Mouse (Mus musculus): ENCODE measurements around the gene Smarcad1. TPM values are rescaled to one million over a fixed set of nuclear protein-coding genes. Genes with fewer than 3 reads are reported as not detected.

The Smarcad1 gene
- total and polyA plus RNA-seq, 3 experiments: 7.8 to 16.3 (median 14.1) TPM

GRCm38 (mm10) chr6:65153570-65153969 lies 111.2 kb downstream of the Smarcad1 start:
- no peak for DNase-seq
- Histone ChIP-seq H3K27ac (no peak overlapping the region), H3K27me3 (ENCODE audit: control insufficient read depth, insufficient read depth, low read length) (peaks cover 1% of the 10 kb centered on the region; the same call in 1 of the 2 replicates), H3K4me1 (ENCODE audit: control insufficient read depth, insufficient read depth, low read length) (no peaks in the 10 kb centered on the region), H3K36me3 (ENCODE audit: control insufficient read depth, insufficient read depth, low read length) (no peaks in the 10 kb centered on the region), H3K9ac (ENCODE audit: low read depth, low read length) (no peak overlapping the region), H3K4me3 (no peak overlapping the region), H3K79me2 (replicated peaks; ENCODE audit: control insufficient read depth, insufficient read depth, low read length) (no peaks in the 10 kb centered on the region)
- TF ChIP-seq EP300 (IDR thresholded peaks at IDR 0.05; ENCODE audit: insufficient read depth, low read depth, low read length) (no peak), CTCF (IDR thresholded peaks at IDR 0.05) (no peak), POLR2A (IDR thresholded peaks at IDR 0.05; ENCODE audit: insufficient read depth, low read depth, low read length) (no peak)
- intact Hi-C loops (cut with DNase I): no loop called here
- WGBS: 36% methylated on average over 3 of the region's 3 CpGs

DNA sequence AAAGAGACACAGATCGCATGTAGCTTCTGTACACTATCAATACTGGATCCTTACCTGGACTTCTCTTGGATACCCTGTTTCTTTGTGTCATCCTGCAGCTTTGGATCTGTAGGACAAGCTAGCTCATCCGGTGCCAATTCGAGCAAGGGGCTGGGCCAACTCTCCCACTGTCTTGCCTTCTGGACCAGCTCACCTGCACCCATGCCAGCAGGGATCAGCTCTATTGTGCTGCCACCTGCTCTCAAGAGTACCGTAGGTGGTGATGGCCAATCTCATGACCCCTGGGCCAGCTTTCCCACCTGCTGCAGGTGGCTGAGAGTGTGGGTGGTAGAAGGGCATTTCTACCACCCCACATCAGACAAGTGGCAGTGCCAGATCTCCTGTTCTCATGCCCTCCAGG lies 114.7 kb downstream of the Smarcad1 start:
- TF ChIP-seq EP300 (IDR thresholded peaks at IDR 0.05; ENCODE audit: insufficient read depth, low read depth, low read length): no peak
- no peak for TF ChIP-seq POLR2A (IDR thresholded peaks at IDR 0.05; ENCODE audit: insufficient read depth, low read depth, low read length)
- no peak for TF ChIP-seq CTCF (IDR thresholded peaks at IDR 0.05)
- Histone ChIP-seq H3K9ac (ENCODE audit: low read depth, low read length) (no peak overlapping the region), H3K36me3 (ENCODE audit: control insufficient read depth, insufficient read depth, low read length) (no peaks in the 10 kb centered on the region), H3K4me1 (ENCODE audit: control insufficient read depth, insufficient read depth, low read length) (no peaks in the 10 kb centered on the region), H3K27ac (no peak overlapping the region), H3K79me2 (replicated peaks; ENCODE audit: control insufficient read depth, insufficient read depth, low read length) (no peaks in the 10 kb centered on the region), H3K27me3 (ENCODE audit: control insufficient read depth, insufficient read depth, low read length) (no peaks in the 10 kb centered on the region), H3K4me3 (no peak overlapping the region)
- WGBS: 98% methylated on average over 4 of the region's 4 CpGs
- intact Hi-C loops (cut with DNase I): no loop called here
- no peak for DNase-seq

GRCm38 (mm10) chr6:65159381-65159942 lies 117.1 kb downstream of the Smarcad1 start:
- Histone ChIP-seq H3K27me3 (ENCODE audit: control insufficient read depth, insufficient read depth, low read length) (no peaks in the 10 kb centered on the region), H3K79me2 (replicated peaks; ENCODE audit: control insufficient read depth, insufficient read depth, low read length) (no peaks in the 10 kb centered on the region), H3K4me3 (no peak overlapping the region), H3K9ac (ENCODE audit: low read depth, low read length) (no peak overlapping the region), H3K36me3 (ENCODE audit: control insufficient read depth, insufficient read depth, low read length) (no peaks in the 10 kb centered on the region), H3K27ac (no peak overlapping the region), H3K4me1 (ENCODE audit: control insufficient read depth, insufficient read depth, low read length) (no peaks in the 10 kb centered on the region; the same call in 1 of the 2 replicates)
- DNase-seq: no peak
- WGBS: 48% methylated on average over 4 of the region's 4 CpGs
- intact Hi-C loops (cut with DNase I): no loop called here
- TF ChIP-seq EP300 (IDR thresholded peaks at IDR 0.05; ENCODE audit: insufficient read depth, low read depth, low read length) (no peak), POLR2A (IDR thresholded peaks at IDR 0.05; ENCODE audit: insufficient read depth, low read depth, low read length) (no peak), CTCF (IDR thresholded peaks at IDR 0.05) (no peak)

GRCm38 (mm10) chr6:65164137-65164536 lies 121.8 kb downstream of the Smarcad1 start:
- Histone ChIP-seq H3K36me3 (ENCODE audit: control insufficient read depth, insufficient read depth, low read length) (no peaks in the 10 kb centered on the region), H3K79me2 (replicated peaks; ENCODE audit: control insufficient read depth, insufficient read depth, low read length) (no peaks in the 10 kb centered on the region), H3K4me1 (ENCODE audit: control insufficient read depth, insufficient read depth, low read length) (no peaks in the 10 kb centered on the region; the same call in 1 of the 2 replicates), H3K27ac (peak overlapping the region; percentile 33; the same call in 1 of the 2 replicates), H3K27me3 (ENCODE audit: control insufficient read depth, insufficient read depth, low read length) (no peaks in the 10 kb centered on the region), H3K4me3 (no peak overlapping the region), H3K9ac (ENCODE audit: low read depth, low read length) (no peak overlapping the region)
- DNase-seq: no peak
- WGBS: 43% methylated on average over 6 of the region's 6 CpGs
- intact Hi-C loops (cut with DNase I): no loop called here
- TF ChIP-seq POLR2A (IDR thresholded peaks at IDR 0.05; ENCODE audit: insufficient read depth, low read depth, low read length): no peak
- no peak for TF ChIP-seq CTCF (IDR thresholded peaks at IDR 0.05)
- TF ChIP-seq EP300 (IDR thresholded peaks at IDR 0.05; ENCODE audit: insufficient read depth, low read depth, low read length): no peak

DNA sequence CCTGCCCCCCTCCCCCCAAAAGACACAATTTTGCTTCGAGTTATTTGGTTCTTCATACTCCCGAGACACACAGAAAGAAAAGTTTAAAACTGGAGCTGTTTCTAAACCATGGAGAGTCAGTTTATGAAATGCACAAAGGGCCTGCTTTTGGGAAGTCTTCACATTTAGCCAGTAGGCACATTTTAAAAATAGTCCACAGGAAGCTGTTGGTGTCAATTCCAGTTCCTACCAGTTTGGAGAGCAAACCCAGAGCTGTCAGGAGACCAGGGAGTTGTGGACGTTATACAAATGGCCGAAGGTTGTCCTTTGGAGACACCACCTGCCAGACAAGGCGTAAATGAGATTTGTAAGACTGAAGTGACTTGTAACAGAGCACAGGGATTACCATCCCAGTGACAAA lies 122.6 kb downstream of the Smarcad1 start:
- Histone ChIP-seq H3K4me1 (ENCODE audit: control insufficient read depth, insufficient read depth, low read length) (no peaks in the 10 kb centered on the region; the same call in 1 of the 2 replicates), H3K79me2 (replicated peaks; ENCODE audit: control insufficient read depth, insufficient read depth, low read length) (no peaks in the 10 kb centered on the region), H3K4me3 (no peak overlapping the region), H3K9ac (ENCODE audit: low read depth, low read length) (no peak overlapping the region), H3K27me3 (ENCODE audit: control insufficient read depth, insufficient read depth, low read length) (no peaks in the 10 kb centered on the region), H3K27ac (no peak overlapping the region), H3K36me3 (ENCODE audit: control insufficient read depth, insufficient read depth, low read length) (no peaks in the 10 kb centered on the region)
- WGBS: 21% methylated on average over 5 of the region's 5 CpGs
- intact Hi-C loops (cut with DNase I): no loop called here
- peak in 1 of 2 experiments; percentile 10 for DNase-seq
- TF ChIP-seq POLR2A (IDR thresholded peaks at IDR 0.05; ENCODE audit: insufficient read depth, low read depth, low read length) (no peak), EP300 (IDR thresholded peaks at IDR 0.05; ENCODE audit: insufficient read depth, low read depth, low read length) (no peak)

Other genes starting within 250 kb of the Smarcad1 start
- 1 to 10 TPM in 1 of 2 experiments, under 1 TPM in 1; 0.57 to 1.1 TPM for gene Hpgds, start 102.3 kb downstream of the Smarcad1 start, total RNA-seq (2021)
- 0.47 and 0.85 TPM in 2 replicates for gene Hpgds, start 102.3 kb downstream of the Smarcad1 start, polyA plus RNA-seq (2012; rRNA removed)

Measured in heart, adult 2 months (tissue).